Mouse (Mus musculus) right cerebral cortex, adult 2 months (tissue): ENCODE measurements around the gene Src.
A peak's percentile ranks its signal among the peaks of the same experiment; 100 is the strongest.
"Not testable (repeated sequence)": the region's sequence is repeated elsewhere in the genome, so short reads cannot be mapped to it uniquely, and the experiment has no call there.

ENCODE experiments used
- DNase-seq, 2 experiments: peaks; one replicate each; pipeline ENCODE4 v3.0.0; 2021 to 2022; ENCODE audit warnings: low spot score in 2 of 2

The Src gene

GRCm38 (mm10) chr2:157418206-157418605, at the start of gene Src:
TSS of gene Src (plus strand) at chr2:157418444.
- DNase-seq, result no peak

DNA sequence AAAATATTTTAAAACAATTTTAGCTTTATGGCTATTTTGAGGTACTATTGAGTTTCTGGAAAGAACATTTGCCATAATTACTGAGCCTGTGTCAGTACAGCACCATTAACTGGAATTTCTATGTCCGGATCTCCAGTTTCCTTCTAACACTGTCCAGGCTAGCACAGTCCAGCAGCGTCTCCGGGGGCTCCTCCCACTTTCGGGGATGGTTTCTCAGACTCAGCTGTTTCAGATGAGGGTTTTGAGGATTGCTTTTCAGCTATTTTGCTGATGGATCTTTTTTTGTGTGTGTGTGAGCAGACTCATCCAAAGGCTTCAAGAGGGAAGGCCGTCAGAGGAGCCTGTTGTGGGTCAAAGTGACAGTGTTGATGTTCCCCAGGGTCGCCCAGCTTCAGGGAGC, 46.5 kb upstream of the Src start:
- no peak for DNase-seq

GRCm38 (mm10) chr2:157373681-157374080, 44.6 kb upstream of the Src start:
- no peak for DNase-seq

- no peak for DNase-seq
Observed at GRCm38 (mm10) chr2:157375051-157375450, 43.2 kb upstream of the Src start.

DNA sequence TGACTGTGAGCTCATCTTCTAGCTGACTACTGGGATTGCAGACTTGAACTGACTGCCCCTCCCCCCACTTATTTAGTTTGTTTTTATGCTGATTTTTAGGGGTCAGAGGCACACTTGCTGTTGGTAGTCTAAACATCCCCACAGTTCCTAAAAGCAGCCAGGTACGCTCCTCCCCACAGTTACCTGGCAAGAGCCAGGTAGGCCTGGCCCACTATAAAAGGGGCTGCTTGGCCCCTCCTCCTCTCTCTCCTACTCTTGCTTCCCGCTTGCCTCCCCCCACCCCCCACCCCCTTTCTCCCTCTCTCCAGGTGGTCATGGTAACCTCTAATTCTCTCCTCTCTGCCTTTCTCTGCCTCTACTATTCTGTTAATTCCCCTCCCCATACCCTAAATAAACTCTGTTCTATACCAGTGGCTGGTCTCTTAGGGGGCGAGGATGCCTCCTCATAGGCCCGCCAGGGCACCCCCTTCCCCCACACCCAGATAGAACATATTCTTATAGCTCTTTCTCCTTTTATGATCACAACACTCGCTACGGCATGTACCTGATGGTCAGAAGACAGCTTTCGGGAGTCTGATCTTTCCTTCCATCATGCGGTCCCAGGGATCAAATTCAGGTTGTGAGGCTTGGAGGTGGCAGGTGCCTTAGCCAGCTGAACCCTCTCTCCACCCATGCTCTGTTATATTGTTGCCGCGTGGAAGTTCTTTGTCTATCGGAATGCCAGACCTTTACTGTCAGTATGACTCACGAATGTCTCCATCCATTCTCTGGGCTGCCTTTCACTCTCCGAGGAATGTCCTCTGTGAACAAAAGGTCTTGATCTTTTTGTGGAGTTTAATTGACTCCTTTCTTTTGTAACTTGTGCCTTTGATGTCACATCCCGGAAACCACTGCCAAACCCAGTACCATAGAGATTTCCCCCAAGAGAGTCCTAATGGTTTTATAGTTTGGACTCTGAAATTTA, 42.2 kb upstream of the Src start:
- DNase-seq, result no peak

- DNase-seq, result no peak
Observed at GRCm38 (mm10) chr2:157376995-157377394, 41.2 kb upstream of the Src start.

- DNase-seq, result no peak
Observed at GRCm38 (mm10) chr2:157384836-157385235, 33.4 kb upstream of the Src start.

- DNase-seq, result not testable (repeated sequence)
Observed at GRCm38 (mm10) chr2:157388901-157389590, 29.2 kb upstream of the Src start.

GRCm38 (mm10) chr2:157389591-157389921, 28.7 kb upstream of the Src start:
- no peak for DNase-seq

- no peak for DNase-seq
Observed at GRCm38 (mm10) chr2:157392331-157392730, 25.9 kb upstream of the Src start.

DNA sequence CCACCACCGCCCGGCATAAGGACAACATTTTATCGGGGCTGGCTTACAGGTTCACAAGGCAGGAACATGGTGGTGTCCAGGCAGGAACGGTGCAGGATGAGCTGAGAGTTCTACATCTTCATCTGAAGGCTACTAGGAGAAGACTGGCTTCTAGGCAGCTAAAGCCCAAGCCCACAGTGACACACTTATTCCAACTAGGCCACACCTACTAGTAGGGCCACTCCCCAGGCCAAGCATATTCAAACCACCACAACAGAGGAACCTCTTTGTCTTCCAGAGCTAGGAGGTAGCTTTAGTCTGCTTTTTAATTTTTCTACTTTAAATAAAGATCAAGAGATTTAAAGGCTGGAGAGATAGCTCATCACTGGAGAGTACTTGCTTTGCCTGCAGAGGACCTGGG, 24.7 kb upstream of the Src start:
- no peak for DNase-seq

- no peak for DNase-seq
Observed at GRCm38 (mm10) chr2:157394868-157395267, 23.4 kb upstream of the Src start.

- no peak for DNase-seq
Observed at GRCm38 (mm10) chr2:157395371-157395770, 22.9 kb upstream of the Src start.

- DNase-seq, result no peak
Observed at GRCm38 (mm10) chr2:157395960-157396359, 22.3 kb upstream of the Src start.

DNA sequence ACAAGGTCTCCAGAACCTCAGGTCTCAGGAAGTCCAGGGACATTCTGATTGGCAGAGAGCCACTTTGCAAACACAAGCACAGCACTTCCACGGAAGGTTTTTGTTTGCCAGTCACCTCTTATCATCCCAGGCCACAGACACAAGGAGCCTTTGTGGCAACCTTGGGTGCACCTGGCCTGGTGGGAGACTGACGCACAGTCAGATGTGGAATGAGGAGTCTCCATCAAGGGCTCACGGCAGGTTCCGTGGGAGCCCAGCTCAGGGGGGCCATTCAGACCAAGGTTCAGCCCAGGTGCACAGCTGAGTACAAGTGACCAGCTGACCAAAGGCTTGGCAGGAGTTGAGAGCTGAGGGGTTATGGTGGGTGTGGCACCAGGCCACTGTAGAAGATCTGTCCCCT, 20.9 kb upstream of the Src start:
- DNase-seq, result no peak

DNA sequence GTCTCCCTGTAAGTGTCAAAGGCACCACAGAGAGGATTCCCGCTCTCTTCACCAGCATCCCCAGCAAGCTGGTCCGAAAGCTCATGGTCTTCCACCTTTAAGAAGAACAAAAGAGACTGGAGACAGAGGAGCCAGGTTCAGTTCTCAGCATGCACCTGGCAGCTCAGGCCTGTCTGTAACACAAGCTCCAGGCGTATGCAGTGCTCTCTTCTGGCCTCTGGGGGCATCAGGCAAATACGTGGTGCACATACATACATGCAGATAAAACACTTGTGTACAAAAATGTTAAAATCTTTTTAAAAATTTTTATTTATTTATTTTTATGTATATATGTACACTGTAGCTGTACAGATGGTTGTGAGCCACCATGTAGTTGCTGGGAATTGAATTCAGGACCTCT, 19.7 kb upstream of the Src start:
- no peak for DNase-seq

DNA sequence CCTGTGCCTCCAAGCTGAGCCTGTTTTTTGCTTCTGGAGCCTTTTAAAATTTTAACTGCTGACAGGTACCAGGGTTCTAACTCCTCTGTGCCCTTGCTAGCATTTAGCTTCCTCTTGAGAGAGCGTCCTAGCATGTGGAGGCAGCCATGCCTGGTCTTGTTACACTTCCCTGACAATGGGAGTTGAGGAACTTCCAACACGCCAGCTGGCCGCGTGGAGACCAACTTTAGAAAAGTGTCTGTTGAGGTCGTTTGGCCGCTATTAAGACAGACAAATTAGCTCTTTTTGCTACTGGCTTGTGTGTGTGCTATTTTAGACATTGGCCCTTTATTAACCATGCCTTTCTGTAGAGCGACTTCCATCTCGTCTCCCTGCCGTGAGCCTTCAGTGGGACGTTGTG, 18.4 kb upstream of the Src start:
- no peak for DNase-seq

- DNase-seq, result no peak
Observed at GRCm38 (mm10) chr2:157400491-157400890, 17.8 kb upstream of the Src start.

GRCm38 (mm10) chr2:157401261-157401660, 17.0 kb upstream of the Src start:
- no peak for DNase-seq

DNA sequence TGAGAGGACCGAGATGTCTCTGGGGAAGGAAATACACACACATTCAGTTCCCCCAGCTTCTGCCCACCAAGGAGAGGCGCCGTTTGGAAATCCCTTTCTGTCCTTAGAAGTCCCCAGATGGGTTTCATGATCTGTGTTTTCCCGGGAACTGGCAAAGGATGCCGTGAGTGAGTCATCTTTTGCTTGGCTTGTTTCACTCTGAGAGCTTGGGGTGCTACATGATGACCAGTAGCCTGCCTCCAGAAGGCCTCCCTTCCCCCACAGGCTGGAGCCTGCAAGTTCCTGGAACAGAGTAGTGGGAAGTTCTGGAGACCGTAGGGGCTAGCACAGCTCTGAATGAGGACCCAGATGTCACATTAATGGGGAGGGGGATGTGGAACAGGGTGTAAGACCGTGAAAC, 10.6 kb upstream of the Src start:
- DNase-seq, result peak in 1 of 2 experiments; percentile 37

GRCm38 (mm10) chr2:157409793-157410533, 8.3 kb upstream of the Src start:
- DNase-seq, result peak; percentile 76 to 83

GRCm38 (mm10) chr2:157411151-157411693, 7.0 kb upstream of the Src start:
- no peak for DNase-seq
